ENCODE assay signal across 31 mouse cellular contexts in genomic region chr19:16911507-16911906, GRCm38 (mm10). TPM values are rescaled to one million over a fixed set of nuclear protein-coding genes. Genes with fewer than 3 reads are reported as not detected.
DNase-seq lines count a peak whose midpoint lies in the region; ATAC-seq and TF ChIP-seq lines count a peak whose summit lies in the region.
"Had no signal": no experiment of that assay in that cellular context is flagged by ENCODE, and none has a peak within 500 bp of the region (broad histone marks: within the 10 kb centered on the region; RNA-seq: fewer than 3 reads in every experiment).

No protein-coding gene starts in this region.

- 56% methylated on average over 5 of the region's 5 CpGs for WGBS in forebrain, embryonic 13.5 days
- 87% methylated on average over 5 of the region's 5 CpGs for WGBS in forebrain, embryonic 11.5 days
- 32% methylated on average over 5 of the region's 5 CpGs for WGBS in forebrain, embryonic 16.5 days
- 92% methylated on average over 5 of the region's 5 CpGs for WGBS in forebrain, embryonic 10.5 days
- 82% methylated on average over 5 of the region's 5 CpGs for WGBS in midbrain, postnatal 0 days
- 88% methylated on average over 5 of the region's 5 CpGs for WGBS in midbrain, embryonic 11.5 days

- H3K4me1 ChIP-seq in forebrain, embryonic 13.5 days: peaks cover 10% of the 10 kb centered on the region
- H3K4me1 ChIP-seq in forebrain, embryonic 11.5 days (replicated peaks; ENCODE audit: control insufficient read depth, insufficient read depth, low read length): no peaks in the 10 kb centered on the region
- peaks cover 5% of the 10 kb centered on the region; the same call in 1 of the 2 replicates for H3K4me1 ChIP-seq in forebrain, embryonic 16.5 days (replicated peaks; ENCODE audit: control insufficient read depth, insufficient read depth, low read length)
- no peaks in the 10 kb centered on the region for H3K4me1 ChIP-seq in forebrain, embryonic 10.5 days
- H3K4me1 ChIP-seq in midbrain, postnatal 0 days (ENCODE audit: insufficient read depth, low read length): no peaks in the 10 kb centered on the region
- no peaks in the 10 kb centered on the region for H3K4me1 ChIP-seq in midbrain, embryonic 11.5 days (ENCODE audit: control insufficient read depth, insufficient read depth, low read length)
- H3K4me1 ChIP-seq: heart, embryonic 12.5 days; heart, embryonic 15.5 days; hindbrain, embryonic 10.5 days; intestine, embryonic 15.5 days had no signal

- H3K4me3 ChIP-seq in forebrain, embryonic 13.5 days: no peak overlapping the region
- no peak overlapping the region for H3K4me3 ChIP-seq in forebrain, embryonic 11.5 days (ENCODE audit: low read depth, low read length)
- no peak overlapping the region for H3K4me3 ChIP-seq in forebrain, embryonic 16.5 days (replicated peaks; ENCODE audit: low read length)
- H3K4me3 ChIP-seq in forebrain, embryonic 10.5 days: no peak overlapping the region
- H3K4me3 ChIP-seq in midbrain, postnatal 0 days (ENCODE audit: low read depth, low read length): no peak overlapping the region
- H3K4me3 ChIP-seq in midbrain, embryonic 11.5 days (ENCODE audit: low read depth, low read length): no peak overlapping the region
- H3K4me3 ChIP-seq: heart, embryonic 12.5 days; heart, embryonic 15.5 days; hindbrain, embryonic 10.5 days; intestine, embryonic 15.5 days had no signal

- H3K9ac ChIP-seq in forebrain, embryonic 13.5 days: no peak overlapping the region
- no peak overlapping the region for H3K9ac ChIP-seq in forebrain, embryonic 11.5 days (ENCODE audit: low read length)
- no peak overlapping the region for H3K9ac ChIP-seq in forebrain, embryonic 16.5 days (replicated peaks; ENCODE audit: low read depth, low read length)
- H3K9ac ChIP-seq in midbrain, postnatal 0 days (replicated peaks; ENCODE audit: low read length, poor library complexity, severe bottlenecking): no peak overlapping the region
- H3K9ac ChIP-seq in midbrain, embryonic 11.5 days (ENCODE audit: low read length): no peak overlapping the region
- H3K9ac ChIP-seq: heart, embryonic 12.5 days; heart, embryonic 15.5 days; hindbrain, embryonic 14.5 days; intestine, embryonic 15.5 days had no signal

- H3K9me3 ChIP-seq in forebrain, embryonic 13.5 days (replicated peaks): 0 out of 2 replicates have a peak, but pooled peaks cover 3% of the 10 kb centered on the region
- H3K9me3 ChIP-seq in forebrain, embryonic 11.5 days (ENCODE audit: control insufficient read depth, low read length): no peaks in the 10 kb centered on the region
- no peaks in the 10 kb centered on the region for H3K9me3 ChIP-seq in forebrain, embryonic 16.5 days (ENCODE audit: control insufficient read depth, low read length)
- H3K9me3 ChIP-seq in forebrain, embryonic 10.5 days: 0 out of 2 replicates have a peak, but pooled peaks cover 3% of the 10 kb centered on the region
- H3K9me3 ChIP-seq in midbrain, postnatal 0 days (ENCODE audit: low read length): no peaks in the 10 kb centered on the region
- no peaks in the 10 kb centered on the region for H3K9me3 ChIP-seq in midbrain, embryonic 11.5 days (ENCODE audit: control insufficient read depth, low read length)
- H3K9me3 ChIP-seq: G1E; heart, embryonic 15.5 days; hindbrain, embryonic 10.5 days; intestine, embryonic 15.5 days had no signal

- no peaks in the 10 kb centered on the region for H3K27me3 ChIP-seq in forebrain, embryonic 13.5 days
- no peaks in the 10 kb centered on the region for H3K27me3 ChIP-seq in forebrain, embryonic 11.5 days (ENCODE audit: control insufficient read depth, insufficient read depth, low read length)
- H3K27me3 ChIP-seq in forebrain, embryonic 16.5 days (replicated peaks; ENCODE audit: control insufficient read depth, insufficient read depth, low read length): no peaks in the 10 kb centered on the region
- no peaks in the 10 kb centered on the region for H3K27me3 ChIP-seq in forebrain, embryonic 10.5 days (ENCODE audit: poor library complexity, severe bottlenecking)
- H3K27me3 ChIP-seq in midbrain, postnatal 0 days (ENCODE audit: insufficient read depth, low read length): no peaks in the 10 kb centered on the region
- H3K27me3 ChIP-seq in midbrain, embryonic 11.5 days (ENCODE audit: control insufficient read depth, insufficient read depth, low read length): no peaks in the 10 kb centered on the region
- H3K27me3 ChIP-seq: CH12.LX; heart, embryonic 12.5 days; heart, embryonic 15.5 days; intestine, embryonic 15.5 days had no signal

- no peaks in the 10 kb centered on the region for H3K36me3 ChIP-seq in forebrain, embryonic 13.5 days (ENCODE audit: poor library complexity, severe bottlenecking)
- no peaks in the 10 kb centered on the region for H3K36me3 ChIP-seq in forebrain, embryonic 11.5 days (ENCODE audit: control insufficient read depth, insufficient read depth, low read length)
- no peaks in the 10 kb centered on the region for H3K36me3 ChIP-seq in forebrain, embryonic 16.5 days (ENCODE audit: control insufficient read depth, insufficient read depth)
- no peaks in the 10 kb centered on the region for H3K36me3 ChIP-seq in forebrain, embryonic 10.5 days (replicated peaks)
- H3K36me3 ChIP-seq in midbrain, postnatal 0 days (ENCODE audit: insufficient read depth, low read length): no peaks in the 10 kb centered on the region
- no peaks in the 10 kb centered on the region for H3K36me3 ChIP-seq in midbrain, embryonic 11.5 days (ENCODE audit: control insufficient read depth, insufficient read depth, low read length)
- H3K36me3 ChIP-seq: G1E; heart, embryonic 12.5 days; heart, embryonic 15.5 days; hindbrain, embryonic 10.5 days; intestine, embryonic 15.5 days had no signal

- no peak for DNase-seq in forebrain, embryonic 11.5 days (ENCODE audit: low spot score)
- no peak for DNase-seq in forebrain, embryonic 10.5 days (ENCODE audit: extremely low spot score, low spot score)
- peak; percentile 16 for DNase-seq in midbrain, postnatal 0 days (ENCODE audit: low spot score)
- no peak for DNase-seq in midbrain, embryonic 11.5 days (ENCODE audit: low spot score, missing footprints)
- DNase-seq in brain, embryonic 18.5 days (ENCODE audit: low read depth, low spot score): peak; percentile 3
- DNase-seq: adrenal gland, adult 8-10 months; adrenal gland, postnatal 25 days; B cell, adult 2 months; cerebellum, adult 11-12 months; cerebellum, adult 8-10 months; gastrocnemius, postnatal 25 days; heart, adult 18-20 months; heart, postnatal 10 days; heart, postnatal 36 days; kidney, adult 11 months; kidney, adult 8-10 months had no signal

- no peak overlapping the region for H3K27ac ChIP-seq in forebrain, embryonic 13.5 days
- no peak overlapping the region for H3K27ac ChIP-seq in forebrain, embryonic 11.5 days (ENCODE audit: low read depth, low read length)
- no peak overlapping the region for H3K27ac ChIP-seq in forebrain, embryonic 16.5 days (ENCODE audit: low read length)
- no peak overlapping the region for H3K27ac ChIP-seq in forebrain, embryonic 10.5 days
- H3K27ac ChIP-seq in midbrain, postnatal 0 days (ENCODE audit: low read depth, low read length): no peak overlapping the region
- H3K27ac ChIP-seq in midbrain, embryonic 11.5 days (ENCODE audit: low read depth, low read length): no peak overlapping the region
- H3K27ac ChIP-seq: heart, embryonic 15.5 days; hindbrain, embryonic 10.5 days; hindbrain, embryonic 14.5 days; intestine, embryonic 15.5 days had no signal

- TF ChIP-seq CTCF in midbrain, postnatal 0 days (IDR thresholded peaks at IDR 0.05): no peak

- peak; percentile 75; the same call in 1 of the 2 replicates for ATAC-seq in forebrain, embryonic 13.5 days
- no peak for ATAC-seq in forebrain, embryonic 11.5 days (replicated peaks; ENCODE audit: low FRiP score)
- peak; percentile 38; the same call in 1 of the 2 replicates for ATAC-seq in forebrain, embryonic 16.5 days
- no peak for ATAC-seq in midbrain, postnatal 0 days (ENCODE audit: low FRiP score)
- ATAC-seq in midbrain, embryonic 11.5 days (ENCODE audit: low FRiP score): no peak
- ATAC-seq in inflammation-experienced regulatory T-cells, adult 6 months: no peak
- ATAC-seq: activated CD4-positive, CD25-positive, alpha-beta regulatory T cell, adult 4 months; intestine, embryonic 15.5 days had no signal

- no peak overlapping the region for H3K4me2 ChIP-seq in forebrain, embryonic 13.5 days
- no peak overlapping the region for H3K4me2 ChIP-seq in forebrain, embryonic 11.5 days (ENCODE audit: low read depth, low read length, severe bottlenecking)
- H3K4me2 ChIP-seq in forebrain, embryonic 16.5 days (ENCODE audit: low read length): no peak overlapping the region
- no peak overlapping the region for H3K4me2 ChIP-seq in midbrain, postnatal 0 days (ENCODE audit: low read depth, low read length, poor library complexity, severe bottlenecking)
- no peak overlapping the region for H3K4me2 ChIP-seq in midbrain, embryonic 11.5 days
- H3K4me2 ChIP-seq: heart, embryonic 12.5 days; heart, embryonic 15.5 days; hindbrain, embryonic 14.5 days; intestine, embryonic 15.5 days had no signal

RNA-seq across cellular contexts. Expression of gene Foxb2, which starts 37.9 kb away (rescaled TPM):
- polyA plus RNA-seq in forebrain, embryonic 13.5 days (2015; fragmentation: Nextera tagmentation; extraction: Ambion mirVana): 0.14 and 0.39 TPM in 2 replicates
- polyA plus RNA-seq in forebrain, embryonic 11.5 days (2014; fragmentation: Nextera tagmentation; extraction: Ambion mirVana): 0.84 and 0.95 TPM in 2 replicates
- polyA plus RNA-seq in forebrain, embryonic 16.5 days (2015; fragmentation: Nextera tagmentation; extraction: Ambion mirVana): 0.32 TPM in 1 of 2 replicates, not detected in the other
- polyA plus RNA-seq in forebrain, embryonic 10.5 days (2016; fragmentation: Nextera tagmentation; extraction: Ambion mirVana): 0.44 and 0.62 TPM in 2 replicates
- total RNA-seq in midbrain, postnatal 0 days (2014; rRNA removed): 0.28 TPM in 1 of 2 replicates, not detected in the other
- polyA plus RNA-seq in midbrain, postnatal 0 days (2015; fragmentation: Nextera tagmentation; extraction: Ambion mirVana): 0.26 and 0.47 TPM in 2 replicates
- polyA plus RNA-seq in midbrain, embryonic 11.5 days (2014; fragmentation: Nextera tagmentation; extraction: Ambion mirVana): 0.20 and 0.46 TPM in 2 replicates
- polyA plus RNA-seq in inflammation-experienced regulatory T-cells, adult 6 months (2017; shearing (Covaris generic)): not detected
- total RNA-seq: adrenal gland, adult 8-10 months; adrenal gland, postnatal 25 days; CH12.LX; gastrocnemius, adult 8-10 months; gastrocnemius, postnatal 25 days; heart, adult 18-20 months; heart, postnatal 10 days; heart, postnatal 36 days had no signal
- polyA plus RNA-seq: activated CD4-positive, CD25-positive, alpha-beta regulatory T cell, adult 4 months; embryonic facial prominence, embryonic 11.5 days; embryonic facial prominence, embryonic 14.5 days; G1E; gonadal fat pad, adult 2 months; heart, embryonic 12.5 days; heart, embryonic 15.5 days; intestine, embryonic 15.5 days had no signal

RNA-seq across cellular contexts. Expression of gene Prune2, which starts 44.4 kb away (rescaled TPM):
- polyA plus RNA-seq in forebrain, embryonic 13.5 days (2015; fragmentation: Nextera tagmentation; extraction: Ambion mirVana): 2.0 and 2.2 TPM in 2 replicates
- 1.2 and 2.0 TPM in 2 replicates for polyA plus RNA-seq in forebrain, embryonic 11.5 days (2014; fragmentation: Nextera tagmentation; extraction: Ambion mirVana)
- 3.4 and 4.1 TPM in 2 replicates for polyA plus RNA-seq in forebrain, embryonic 16.5 days (2015; fragmentation: Nextera tagmentation; extraction: Ambion mirVana)
- 1.5 TPM in 2 replicates for polyA plus RNA-seq in forebrain, embryonic 10.5 days (2016; fragmentation: Nextera tagmentation; extraction: Ambion mirVana)
- total RNA-seq in midbrain, postnatal 0 days (2014; rRNA removed): 12.1 and 14.3 TPM in 2 replicates
- 10.8 and 12.0 TPM in 2 replicates for polyA plus RNA-seq in midbrain, postnatal 0 days (2015; fragmentation: Nextera tagmentation; extraction: Ambion mirVana)
- polyA plus RNA-seq in midbrain, embryonic 11.5 days (2014; fragmentation: Nextera tagmentation; extraction: Ambion mirVana): 1.6 and 2.2 TPM in 2 replicates
- polyA plus RNA-seq in inflammation-experienced regulatory T-cells, adult 6 months (2017; shearing (Covaris generic)): under 1 TPM; 0.05 to 0.26 (median 0.26) TPM
- polyA plus RNA-seq: G1E had no signal

Comparison
In these comparisons a context has a peak if more than half of its experiments do, and no peak if none do; other contexts are left out.
1. ATAC-seq: peak in forebrain, embryonic 13.5 days (single experiment) and forebrain, embryonic 16.5 days (single experiment); none in forebrain, embryonic 11.5 days (single experiment), midbrain, postnatal 0 days (single experiment), midbrain, embryonic 11.5 days (single experiment) and inflammation-experienced regulatory T-cells, adult 6 months (single experiment).
2. DNase-seq: peak in midbrain, postnatal 0 days (single experiment) and brain, embryonic 18.5 days (single experiment); none in forebrain, embryonic 11.5 days (single experiment), forebrain, embryonic 10.5 days (single experiment) and midbrain, embryonic 11.5 days (single experiment).